In the genomic region with DNA sequence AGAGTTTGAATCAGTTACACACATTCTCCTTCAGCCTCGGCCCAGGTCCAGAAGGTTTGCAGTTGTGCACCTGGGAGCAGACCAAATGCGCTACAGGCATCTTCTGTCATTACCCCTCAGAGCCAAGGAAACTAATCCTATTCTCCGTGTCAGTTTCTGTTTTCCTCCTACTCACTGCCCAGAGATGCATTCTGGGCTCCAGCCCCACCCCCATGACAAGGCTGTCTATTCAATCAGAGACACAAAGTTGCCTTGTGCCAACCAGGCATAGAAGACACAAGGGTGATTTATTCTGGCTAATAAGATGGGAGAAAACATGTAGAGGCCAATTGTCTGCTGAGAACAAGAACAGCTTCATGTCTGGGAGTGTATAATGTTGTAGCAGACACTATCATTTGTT, we compare ENCODE assay signal across 18 mouse cellular contexts. TPM values are rescaled to one million over a fixed set of nuclear protein-coding genes. Genes with fewer than 3 reads are reported as not detected.
DNase-seq lines count a peak whose midpoint lies in the region; ATAC-seq and TF ChIP-seq lines count a peak whose summit lies in the region.
"Had no signal": no experiment of that assay in that cellular context is flagged by ENCODE, and none has a peak within 500 bp of the region (broad histone marks: within the 10 kb centered on the region; RNA-seq: fewer than 3 reads in every experiment).

No protein-coding gene starts in this region.

- H3K36me3 ChIP-seq in lung, postnatal 0 days (ENCODE audit: insufficient read depth, low read length): no peaks in the 10 kb centered on the region
- H3K36me3 ChIP-seq: lung, embryonic 15.5 days had no signal

- no peak overlapping the region for H3K9ac ChIP-seq in lung, postnatal 0 days (replicated peaks; ENCODE audit: low read depth)
- H3K9ac ChIP-seq: lung, embryonic 15.5 days had no signal

- H3K9me3 ChIP-seq in lung, postnatal 0 days (ENCODE audit: low read length): no peaks in the 10 kb centered on the region
- H3K9me3 ChIP-seq: lung, embryonic 15.5 days had no signal

- TF ChIP-seq EP300 in lung, postnatal 0 days (IDR thresholded peaks at IDR 0.05): no peak

- no peaks in the 10 kb centered on the region for H3K27me3 ChIP-seq in lung, postnatal 0 days (replicated peaks; ENCODE audit: insufficient read depth, low read length)
- H3K27me3 ChIP-seq: lung, embryonic 15.5 days had no signal

- no peak for TF ChIP-seq CTCF in lung, postnatal 0 days (IDR thresholded peaks at IDR 0.05)

- H3K4me3 ChIP-seq in lung, postnatal 0 days (ENCODE audit: low read depth, low read length): no peak overlapping the region
- H3K4me3 ChIP-seq: gastrocnemius, adult 2 months; layer of hippocampus, adult 2 months; lung, embryonic 15.5 days had no signal

- H3K4me2 ChIP-seq in lung, postnatal 0 days (replicated peaks; ENCODE audit: low read depth, low read length): no peak overlapping the region
- H3K4me2 ChIP-seq: heart, embryonic 11.5 days; lung, embryonic 15.5 days had no signal

- no peaks in the 10 kb centered on the region for H3K4me1 ChIP-seq in lung, postnatal 0 days (ENCODE audit: insufficient read depth, low read depth, low read length)
- H3K4me1 ChIP-seq: lung, embryonic 15.5 days had no signal

- ATAC-seq in lung, postnatal 0 days: no peak

- H3K27ac ChIP-seq in lung, postnatal 0 days (ENCODE audit: low read length): no peak overlapping the region
- H3K27ac ChIP-seq: gastrocnemius, adult 2 months; layer of hippocampus, adult 2 months; lung, embryonic 15.5 days had no signal

- peak; percentile 67 to 82 for DNase-seq in cerebellum, postnatal 10 days
- DNase-seq in cerebellum, postnatal 25 days: no peak
- DNase-seq in left cerebral cortex, adult 9 months (ENCODE audit: low spot score in 2 of 2): peak; percentile 8 to 16
- no peak for DNase-seq in left cerebral cortex, adult 18-20 months (ENCODE audit: low spot score in 2 of 2)
- DNase-seq in brain, adult 2 months (ENCODE audit: low read depth, low spot score): peak; percentile 81
- peak; percentile 13 to 45 for DNase-seq in layer of hippocampus, postnatal 14 days (ENCODE audit: low spot score in 2 of 2)
- no peak for DNase-seq in lung, postnatal 0 days (ENCODE audit: low spot score)
- DNase-seq in kidney, adult 18-20 months: no peak
- DNase-seq: adrenal gland, adult 8-10 months; gastrocnemius, adult 2 months; heart, postnatal 4 days; kidney, adult 9 months; liver had no signal

- WGBS in lung, postnatal 0 days: 56% methylated on average over 3 of the region's 3 CpGs

RNA-seq across cellular contexts. Expression of gene Rgr, which starts 35.1 kb away (rescaled TPM):
- not detected for total RNA-seq in left cerebral cortex, adult 18-20 months (2021)
- total RNA-seq in layer of hippocampus, postnatal 14 days (2021): not detected
- polyA plus RNA-seq in lung, postnatal 0 days (2015; fragmentation: Nextera tagmentation; extraction: Ambion mirVana): not detected in 2 replicates
- total RNA-seq: adrenal gland, adult 8-10 months; gastrocnemius, adult 2 months; heart, postnatal 4 days; layer of hippocampus, adult 2 months had no signal
- polyA plus RNA-seq: heart, embryonic 11.5 days; lung, embryonic 15.5 days; testis, adult 2 months had no signal

RNA-seq across cellular contexts. Expression of gene Lrit1, which starts 41.0 kb away (rescaled TPM):
- not detected for total RNA-seq in left cerebral cortex, adult 18-20 months (2021)
- total RNA-seq in layer of hippocampus, postnatal 14 days (2021): not detected
- not detected in 2 replicates for polyA plus RNA-seq in lung, postnatal 0 days (2015; fragmentation: Nextera tagmentation; extraction: Ambion mirVana)
- total RNA-seq: adrenal gland, adult 8-10 months; gastrocnemius, adult 2 months; heart, postnatal 4 days; layer of hippocampus, adult 2 months had no signal
- polyA plus RNA-seq: heart, embryonic 11.5 days; lung, embryonic 15.5 days had no signal

RNA-seq across cellular contexts. Expression of gene Ccser2, which starts 45.1 kb away (rescaled TPM):
- 10 to 100 TPM; 85.1 to 86.8 TPM for total RNA-seq in left cerebral cortex, adult 18-20 months (2021)
- 10 to 100 TPM; 88.7 to 93.3 TPM for total RNA-seq in layer of hippocampus, postnatal 14 days (2021)
- 48.0 and 56.3 TPM in 2 replicates for polyA plus RNA-seq in lung, postnatal 0 days (2015; fragmentation: Nextera tagmentation; extraction: Ambion mirVana)

RNA-seq across cellular contexts. Expression of gene Lrit2, which starts 54.1 kb away (rescaled TPM):
- not detected for total RNA-seq in left cerebral cortex, adult 18-20 months (2021)
- total RNA-seq in layer of hippocampus, postnatal 14 days (2021): not detected
- not detected in 2 replicates for polyA plus RNA-seq in lung, postnatal 0 days (2015; fragmentation: Nextera tagmentation; extraction: Ambion mirVana)
- total RNA-seq: adrenal gland, adult 8-10 months; gastrocnemius, adult 2 months; heart, postnatal 4 days; layer of hippocampus, adult 2 months had no signal
- polyA plus RNA-seq: heart, embryonic 11.5 days; lung, embryonic 15.5 days; spleen, adult 2 months had no signal

Comparison
In these comparisons a context has a peak if more than half of its experiments do, and no peak if none do; other contexts are left out.
1. DNase-seq: peak in cerebellum, postnatal 10 days (2 of 2), left cerebral cortex, adult 9 months (2 of 2), brain, adult 2 months (single experiment) and layer of hippocampus, postnatal 14 days (2 of 2); none in cerebellum, postnatal 25 days (0 of 2), left cerebral cortex, adult 18-20 months (0 of 2), lung, postnatal 0 days (single experiment) and kidney, adult 18-20 months (single experiment).